Mouse (Mus musculus) left cerebral cortex, postnatal 14 days (tissue): ENCODE results near the gene Stox1. TPM values are rescaled to one million over a fixed set of nuclear protein-coding genes. Genes with fewer than 3 reads are reported as not detected.
"Not testable (repeated sequence)": the region's sequence is repeated elsewhere in the genome, so short reads cannot be mapped to it uniquely, and the experiment has no call there.

ENCODE experiments used
- DNase-seq, 2 experiments: peaks; one replicate each; pipeline ENCODE4 v3.0.0; 2021 to 2022; ENCODE audit warnings: low spot score in 2 of 2, mixed read lengths in 1 of 2
- intact Hi-C: fragments of 180-260 bp; cut with DNase I; formaldehyde crosslinking; loops from one replicate; pipeline ENCODE4 v1.15.1; 2025
- long read RNA-seq, 2 experiments: library from polyadenylated mRNA; stranded (forward); transcript quantifications; one replicate each; pipeline ENCODE4 v2.0.0; 2021
- total RNA-seq, 2 experiments: library from RNA; stranded (reverse); gene quantifications; 2 replicates each; pipeline ENCODE4 v1.2.3; 2021

Stox1 gene
- total RNA-seq = 1 to 10 TPM; 4.4 to 4.8 TPM
- long read RNA-seq, experiment 1, partial matches to known transcripts = 1 of 3 reads
- long read RNA-seq, experiment 1, other reads (novel, unspliced or antisense) = 0 of 3 reads
- long read RNA-seq, experiment 2, partial matches to known transcripts = 1 of 1 reads
- long read RNA-seq, experiment 2, other reads (novel, unspliced or antisense) = 0 of 1 reads

- DNase-seq = peak; percentile 49 to 71
- intact Hi-C loops = loop anchor here (2.0 kb wide), 1 partner anchor 73 kb away; no protein-coding TSS in a partner anchor
Observed at GRCm38 (mm10) chr10:62725771-62726687, at the start of gene Stox1. TSS of gene Stox1 (minus strand) at chr10:62726128.

DNA sequence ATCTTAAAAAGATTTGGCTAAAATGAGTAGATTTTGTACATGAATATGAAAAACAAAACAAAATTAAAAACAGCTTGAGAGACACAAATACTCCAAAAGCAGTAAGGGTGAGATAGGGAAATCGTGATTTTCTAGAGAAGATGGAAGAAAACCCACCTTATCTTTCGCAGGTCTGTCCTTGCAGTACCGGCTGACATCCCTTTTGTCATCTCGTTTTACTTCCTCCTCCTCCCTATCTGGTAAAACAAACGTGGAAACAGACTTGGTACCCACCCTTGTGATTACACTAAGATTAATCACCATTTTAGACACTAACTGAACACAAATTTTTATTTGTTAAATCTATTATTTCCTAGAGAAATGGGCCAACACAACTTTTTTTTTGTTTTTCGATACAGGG lies 24.9 kb upstream of the Stox1 start:
- DNase-seq = no peak
- intact Hi-C loops = loop anchor here (10.0 kb wide), 1 partner anchor 316 kb away; no protein-coding TSS in a partner anchor

DNA sequence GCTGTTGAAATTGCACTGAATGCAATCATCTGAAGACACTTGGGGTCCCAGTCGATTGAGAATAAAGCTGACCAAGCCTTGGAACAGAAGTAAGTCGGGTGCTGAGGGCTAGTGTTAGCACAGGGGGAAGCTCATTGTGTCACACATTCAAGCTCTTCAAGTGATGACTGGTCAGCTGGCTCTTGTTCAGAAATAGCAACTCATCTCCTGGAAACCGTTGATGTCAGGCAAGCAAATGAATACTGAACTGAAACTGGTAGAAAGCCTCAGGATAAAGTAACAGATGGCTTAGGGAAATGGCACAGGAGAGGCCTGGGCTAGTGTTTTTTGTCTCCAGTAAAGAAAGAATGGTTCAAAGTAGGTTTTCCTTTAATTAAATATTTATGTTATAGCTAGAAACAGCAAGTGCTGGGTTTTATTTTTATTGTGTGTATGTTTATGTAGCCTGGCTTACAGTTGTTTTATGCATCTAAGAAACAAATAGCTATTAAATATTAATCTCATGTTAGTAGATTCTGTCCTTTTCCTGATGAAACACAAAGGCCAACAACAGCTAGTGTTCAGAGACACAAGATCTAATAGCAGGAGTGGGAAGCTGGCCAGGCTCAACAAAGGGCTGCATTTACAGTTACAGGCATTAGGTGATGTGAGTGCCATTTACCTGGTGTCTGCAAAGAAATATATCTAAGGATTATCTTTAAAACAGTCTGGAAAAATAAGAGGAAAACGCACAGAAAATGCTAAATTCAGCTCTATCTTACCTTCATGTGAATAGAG lies 14.2 kb upstream of the Stox1 start:
- intact Hi-C loops = no loop called here
- peak; percentile 16 to 63 for DNase-seq

DNA sequence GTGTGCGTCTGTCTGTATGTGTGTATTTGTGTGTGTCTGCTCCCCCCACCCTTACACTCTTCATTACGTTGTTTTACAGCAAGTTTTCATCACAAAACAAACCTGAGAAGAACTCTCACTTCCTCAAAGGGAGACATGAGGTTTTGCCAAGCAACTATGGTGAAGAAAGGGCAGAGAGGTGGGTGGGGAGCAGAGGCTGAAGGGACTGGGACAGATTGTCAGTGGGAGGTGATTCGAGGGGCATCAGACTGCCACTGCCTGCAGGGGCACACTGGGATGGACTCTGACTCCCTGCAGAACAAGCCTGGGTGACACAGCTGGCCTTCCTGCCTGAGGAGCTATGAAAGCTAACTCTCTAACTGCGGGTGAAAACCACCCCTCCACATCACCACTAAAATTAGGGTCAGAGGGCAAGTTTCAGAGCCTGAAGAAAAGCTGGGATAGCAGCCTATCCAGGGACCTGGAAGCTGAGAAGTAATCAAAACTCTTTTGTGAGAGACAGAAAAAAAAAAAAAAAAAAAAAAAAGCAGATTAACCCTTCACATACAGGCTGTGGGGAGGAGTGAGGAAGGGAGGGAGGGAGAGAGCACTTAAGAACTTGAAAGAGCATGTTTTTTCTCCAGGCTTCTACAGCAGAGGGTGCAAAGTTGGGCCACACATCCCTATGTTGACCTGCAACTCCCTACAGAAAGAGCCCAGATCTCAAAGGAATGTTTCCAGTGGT lies 11.2 kb upstream of the Stox1 start:
- intact Hi-C loops = no loop called here
- DNase-seq = no peak

GRCm38 (mm10) chr10:62730826-62731225 lies 4.9 kb upstream of the Stox1 start:
- intact Hi-C loops = no loop called here
- no peak for DNase-seq

GRCm38 (mm10) chr10:62724936-62725335 lies 992 bp downstream of the Stox1 start:
- intact Hi-C loops = loop anchor here (2.0 kb wide), 1 partner anchor 72 kb away; no protein-coding TSS in a partner anchor
- no peak for DNase-seq

DNA sequence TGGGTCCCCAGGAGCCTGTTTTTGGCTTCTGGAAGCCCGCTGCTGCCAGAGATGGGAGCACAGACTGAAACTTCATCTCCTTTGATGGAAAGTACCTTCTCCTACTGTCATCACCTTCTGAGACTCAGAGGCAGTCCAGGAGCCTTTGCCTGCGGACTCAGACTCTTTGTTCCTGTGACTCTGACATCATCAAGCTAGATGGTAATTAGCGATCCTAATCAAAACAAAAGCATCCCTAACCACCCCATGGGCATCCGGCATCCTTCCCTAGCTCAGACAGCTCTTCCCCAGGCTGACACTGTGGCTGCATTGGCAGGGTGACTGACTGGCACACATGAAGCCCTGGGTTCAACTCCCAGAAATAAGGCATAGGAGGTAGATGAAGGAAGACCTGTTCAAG lies 3.2 kb downstream of the Stox1 start:
- intact Hi-C loops = no loop called here

DNA sequence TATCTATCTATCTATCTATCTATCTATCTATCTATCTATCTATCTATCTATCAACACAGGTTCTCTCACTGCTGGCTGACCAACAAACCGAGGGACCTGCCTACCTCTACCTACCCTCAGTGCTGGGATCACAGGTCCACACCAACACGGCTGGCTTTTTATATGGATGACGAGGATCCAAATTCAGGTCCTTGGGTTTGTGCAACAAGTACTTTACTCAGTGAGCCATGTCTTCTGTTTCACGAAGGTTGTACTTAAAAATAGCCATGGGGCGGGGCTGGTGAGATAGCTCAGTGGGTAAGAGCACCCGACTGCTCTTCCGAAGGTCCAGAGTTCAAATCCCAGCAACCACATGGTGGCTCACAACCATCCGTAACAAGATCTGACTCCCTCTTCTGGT lies 5.4 kb downstream of the Stox1 start:
- DNase-seq, intact Hi-C loops: not testable (repeated sequence)

More for the DNA sequence above, 3.2 kb downstream of the Stox1 start:
- DNase-seq = no peak

GRCm38 (mm10) chr10:62713457-62713856 lies 12.5 kb downstream of the Stox1 start:
- intact Hi-C loops = no loop called here
- no peak for DNase-seq

DNA sequence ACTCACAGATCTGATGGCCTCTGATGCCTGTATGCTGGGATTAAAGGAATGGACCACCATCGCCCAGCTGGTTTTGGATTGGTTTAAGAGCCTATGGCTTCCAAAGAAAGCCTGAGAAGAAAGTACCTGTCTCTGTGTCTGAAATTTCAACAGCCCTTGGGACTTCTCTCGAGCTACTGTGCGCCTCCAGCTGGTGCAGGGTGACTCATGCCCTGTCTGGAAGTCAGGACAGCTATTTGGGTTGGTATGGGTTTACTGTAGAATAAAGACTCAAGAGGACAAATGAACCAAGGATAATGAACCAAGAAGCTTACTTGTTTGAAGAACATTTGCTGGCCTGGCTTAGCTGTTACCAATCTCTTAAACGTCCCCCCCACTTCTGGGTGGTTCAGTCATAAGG lies 22.3 kb downstream of the Stox1 start:
- intact Hi-C loops = no loop called here
- no peak for DNase-seq

GRCm38 (mm10) chr10:62702436-62702835 lies 23.5 kb downstream of the Stox1 start:
- DNase-seq = peak in 1 of 2 experiments; percentile 42
- intact Hi-C loops = no loop called here

DNA sequence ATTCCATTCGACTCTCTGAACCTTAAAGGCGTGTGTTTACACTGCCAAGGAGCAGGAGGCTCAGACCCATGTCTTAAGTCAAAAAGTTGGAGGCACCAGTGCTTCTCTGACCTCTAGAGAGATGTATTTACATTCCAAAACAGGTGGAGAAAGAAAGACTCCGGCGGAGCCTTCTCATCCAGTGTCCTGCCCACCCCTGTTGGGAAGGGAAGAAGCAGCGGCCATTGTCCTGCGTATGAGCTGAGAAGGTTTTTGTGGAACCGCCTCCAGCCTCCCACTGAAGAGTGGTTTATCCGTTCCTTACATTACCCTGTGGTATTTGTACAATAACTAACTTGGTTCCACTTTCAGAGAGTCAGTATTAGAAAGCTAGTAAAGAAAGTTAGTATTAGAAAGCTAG lies 33.2 kb downstream of the Stox1 start:
- intact Hi-C loops = no loop called here
- DNase-seq = no peak

DNA sequence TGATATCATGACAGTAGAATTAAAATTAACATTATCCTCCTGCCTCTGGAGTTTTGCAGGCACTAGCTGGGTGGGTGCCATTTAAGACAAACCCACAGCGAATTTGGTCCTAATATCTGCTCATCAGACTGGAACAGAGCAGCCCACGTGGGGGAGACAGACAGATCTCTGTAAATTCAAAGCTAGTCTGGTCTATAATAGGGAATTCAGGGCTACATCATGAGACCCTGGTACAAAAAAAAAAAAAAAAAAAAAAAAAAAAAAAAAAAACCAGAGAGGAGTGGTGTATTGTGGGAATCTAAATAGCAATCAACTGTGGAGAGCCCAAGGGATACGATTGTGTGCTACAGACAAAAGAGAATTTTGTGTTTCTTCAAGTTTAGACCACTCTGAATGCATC lies 33.7 kb downstream of the Stox1 start:
- intact Hi-C loops = no loop called here
- no peak for DNase-seq

- intact Hi-C loops = no loop called here
- DNase-seq = peak in 1 of 2 experiments; percentile 16
Observed at GRCm38 (mm10) chr10:62687032-62687674, 38.8 kb downstream of the Stox1 start.

GRCm38 (mm10) chr10:62683043-62683442 lies 42.9 kb downstream of the Stox1 start:
- DNase-seq = no peak
- intact Hi-C loops = no loop called here

DNA sequence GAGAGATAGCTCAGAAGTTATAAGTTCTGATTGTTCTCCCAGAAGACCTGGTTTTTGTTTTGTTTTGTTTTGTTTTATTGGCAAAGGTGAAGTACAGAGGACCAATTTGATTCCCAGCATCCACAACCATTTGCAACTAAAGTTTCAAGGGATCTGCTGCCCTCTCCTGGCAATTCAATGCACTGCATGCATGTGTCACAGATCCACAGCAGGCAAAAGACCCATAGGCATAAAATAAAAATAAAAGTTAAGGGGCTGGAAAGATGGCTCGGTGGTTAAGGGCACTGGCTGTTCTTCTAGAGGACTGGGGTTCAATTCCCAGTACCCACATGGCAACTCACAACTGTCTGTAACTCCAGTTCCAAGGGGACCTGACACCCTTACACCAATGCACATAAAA lies 46.1 kb downstream of the Stox1 start:
- no peak for DNase-seq
- intact Hi-C loops = no loop called here

- intact Hi-C loops = no loop called here
- no peak for DNase-seq
Observed at GRCm38 (mm10) chr10:62677329-62677728, 48.6 kb downstream of the Stox1 start.

GRCm38 (mm10) chr10:62676196-62676595 lies 49.7 kb downstream of the Stox1 start:
- intact Hi-C loops = no loop called here
- no peak for DNase-seq

DNA sequence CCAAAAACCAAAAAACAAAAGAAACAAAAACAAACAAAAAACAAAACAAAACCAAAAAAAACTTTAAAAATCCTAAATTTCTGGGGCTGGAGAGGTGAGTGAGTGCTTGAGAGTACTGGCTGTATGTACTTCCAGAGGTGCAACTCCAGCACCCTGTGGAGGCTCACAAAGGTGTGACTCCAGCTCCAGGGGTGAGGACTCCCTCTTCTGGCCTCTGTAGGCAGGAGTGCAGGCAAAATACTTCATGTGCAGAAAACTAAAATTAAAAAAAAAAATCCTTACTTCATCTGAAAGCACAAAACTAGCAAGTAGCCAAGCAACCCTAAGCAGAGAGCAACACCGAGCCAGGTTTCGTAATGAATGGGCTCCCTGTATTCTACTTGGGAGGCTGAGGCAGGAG lies 53.6 kb downstream of the Stox1 start:
- no peak for DNase-seq
- intact Hi-C loops = no loop called here
